Mouse (Mus musculus) MEL (cell line): ENCODE data around the gene Atrx.
"Not testable (repeated sequence)": the region's sequence is repeated elsewhere in the genome, so short reads cannot be mapped to it uniquely, and the experiment has no call there.

Experiments used
- CTCF ChIP-seq, 3 experiments: IDR thresholded peaks in 2 of 3; conservative IDR thresholded peaks in 1 of 3; 2 replicates each; pipeline ENCODE4 v1.5.1; 2011 to 2012; ENCODE audit warnings: low read length in 3 of 3, low read depth in 2 of 3, mild to moderate bottlenecking in 2 of 3, improper control_type of control experiment in 1 of 3, inconsistent platforms in 1 of 3, mixed read lengths in 1 of 3, moderate library complexity in 1 of 3; ENCODE audit not compliant: control insufficient read depth in 1 of 3, insufficient read depth in 1 of 3, poor library complexity in 1 of 3, severe bottlenecking in 1 of 3
- GATA1 ChIP-seq: IDR thresholded peaks from 2 replicates; pipeline ENCODE4 v1.6.1; 2011; ENCODE audit warnings: low read depth, low read length, improper control_type of control experiment
- MAX ChIP-seq: IDR thresholded peaks from 2 replicates; pipeline ENCODE4 v1.6.1; 2011; ENCODE audit warnings: low read length, improper control_type of control experiment
- NELFE ChIP-seq: IDR thresholded peaks from 2 replicates; pipeline ENCODE4 v1.6.1; 2011; ENCODE audit warnings: low read depth, low read length, improper control_type of control experiment
- POLR2A ChIP-seq, 2 experiments: IDR thresholded peaks; 2 replicates each; pipeline ENCODE4 v1.6.1; 2011 to 2012; ENCODE audit warnings: low read length in 2 of 2, mild to moderate bottlenecking in 2 of 2, control low read depth in 1 of 2, improper control_type of control experiment in 1 of 2, low read depth in 1 of 2, moderate library complexity in 1 of 2; ENCODE audit not compliant: control insufficient read depth in 1 of 2, insufficient read depth in 1 of 2, poor library complexity in 1 of 2
- POLR2AphosphoS2 ChIP-seq: IDR thresholded peaks from 2 replicates; pipeline ENCODE4 v1.6.1; 2011; ENCODE audit warnings: low read length, improper control_type of control experiment
- POLR2AphosphoS5 ChIP-seq: IDR thresholded peaks from 2 replicates; pipeline ENCODE4 v1.6.1; 2012; ENCODE audit warnings: low read depth, borderline replicate concordance, mild to moderate bottlenecking, inconsistent platforms, low read length, moderate library complexity, mixed read lengths
- UBTF ChIP-seq: IDR thresholded peaks from 2 replicates; pipeline ENCODE4 v1.6.1; 2012; ENCODE audit warnings: low read depth, mild to moderate bottlenecking, inconsistent platforms, low read length, improper control_type of control experiment, moderate library complexity, borderline replicate concordance; ENCODE audit not compliant: insufficient read depth
- USF1 ChIP-seq: IDR thresholded peaks from 2 replicates; pipeline ENCODE4 v1.6.1; 2014; ENCODE audit warnings: low read depth, mild to moderate bottlenecking, inconsistent platforms, low read length, improper control_type of control experiment, moderate library complexity

DNA sequence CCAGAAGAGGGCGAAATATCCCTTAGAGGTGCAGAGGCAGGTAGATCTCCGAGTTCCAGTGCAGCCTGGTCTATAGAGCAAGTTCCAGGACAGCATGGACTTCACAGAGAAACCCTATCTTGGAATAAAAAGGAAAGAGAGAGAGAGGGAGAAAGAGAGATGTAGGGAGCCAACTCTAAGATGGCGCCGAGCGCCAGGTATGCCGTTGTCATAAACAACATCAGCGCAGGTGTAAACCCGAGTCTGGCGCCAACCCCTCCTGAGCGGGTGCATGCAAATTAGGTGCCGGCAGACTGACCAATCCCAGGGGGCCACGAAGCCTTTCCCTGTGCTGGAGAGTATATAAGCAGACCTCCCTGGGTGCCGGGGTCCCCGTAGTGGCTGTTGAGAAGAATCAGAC, 27.9 kb upstream of the Atrx start:
- TF ChIP-seq POLR2A (IDR thresholded peaks at IDR 0.05; ENCODE audit: control insufficient read depth in 1 of 2, insufficient read depth in 1 of 2, low read depth in 1 of 2, low read length in 2 of 2, poor library complexity in 1 of 2); MAX; POLR2AphosphoS5; UBTF; CTCF (IDR thresholded peaks at IDR 0.05 in 2 of 3, conservative IDR thresholded peaks at IDR 0.05 in 1 of 3; ENCODE audit: control insufficient read depth in 1 of 3, insufficient read depth in 1 of 3, low read depth in 2 of 3, low read length in 3 of 3, poor library complexity in 1 of 3, severe bottlenecking in 1 of 3); GATA1; USF1; POLR2AphosphoS2; NELFE: not testable (repeated sequence)
